11 mouse cellular contexts compared by ENCODE assay signal in the genomic region with DNA sequence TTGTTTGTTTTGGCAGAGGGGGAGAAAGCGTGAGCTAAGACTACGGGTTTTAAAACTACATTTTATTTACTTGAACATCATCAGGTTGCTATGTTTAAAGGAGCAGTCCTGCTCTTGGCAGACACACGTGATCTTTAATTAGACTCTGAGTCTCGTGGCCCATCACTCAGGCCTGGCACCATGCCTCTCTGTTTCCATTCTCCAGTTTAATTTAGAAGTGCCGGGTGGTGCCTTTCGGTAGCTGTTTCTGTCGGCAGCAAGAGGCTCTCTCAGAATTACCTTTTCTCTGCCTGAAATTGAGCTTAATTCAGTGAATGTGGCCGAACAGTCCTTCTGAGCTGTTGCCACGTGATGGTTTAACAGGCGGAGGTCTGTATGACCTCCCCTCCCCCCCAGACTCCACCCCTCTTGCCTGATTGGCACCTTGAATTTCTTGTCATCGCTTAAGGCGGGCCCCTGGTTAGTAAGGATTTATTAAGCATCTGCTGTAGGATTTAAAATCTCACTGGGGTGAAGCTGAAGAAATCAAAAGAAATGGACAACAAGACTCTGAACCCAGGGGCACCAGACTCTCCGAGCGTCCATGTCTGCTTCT. TPM values are rescaled to one million over a fixed set of nuclear protein-coding genes. Genes with fewer than 3 reads are reported as not detected.
DNase-seq lines count a peak whose midpoint lies in the region; ATAC-seq lines count a peak whose summit lies in the region.
"Had no signal": no experiment of that assay in that cellular context is flagged by ENCODE, and none has a peak within 500 bp of the region (broad histone marks: within the 10 kb centered on the region; RNA-seq: fewer than 3 reads in every experiment).

No protein-coding gene starts in this region.

- WGBS in kidney, embryonic 16.5 days: 63% methylated on average over 14 of the region's 14 CpGs

- H3K27me3 ChIP-seq in kidney, embryonic 16.5 days (ENCODE audit: insufficient read depth, low read length): no peaks in the 10 kb centered on the region

- DNase-seq in kidney, adult 8-10 months: peak; percentile 15 to 38
- DNase-seq in heart, postnatal 25 days (ENCODE audit: low spot score): peak; percentile 35
- peak; percentile 66 for DNase-seq in right cerebral cortex, adult 18-20 months
- DNase-seq in adrenal gland, postnatal 10 days: no peak
- DNase-seq in B cell, adult 2 months: no peak
- DNase-seq in embryo, embryonic 11 days: no peak
- DNase-seq: cerebellum, postnatal 36 days; lung, postnatal 14 days had no signal

- no peak overlapping the region for H3K4me2 ChIP-seq in kidney, embryonic 16.5 days (replicated peaks; ENCODE audit: low read depth, low read length)

- 0 out of 2 replicates have a peak, but pooled peaks cover 2% of the 10 kb centered on the region for H3K9me3 ChIP-seq in kidney, embryonic 16.5 days (ENCODE audit: low read length)

- intact Hi-C loops in heart, postnatal 25 days (cut with DNase I): no loop called here

- no peak overlapping the region for H3K4me3 ChIP-seq in kidney, embryonic 16.5 days (ENCODE audit: low read length)

- ATAC-seq in kidney, embryonic 16.5 days (ENCODE audit: low FRiP score, low TSS enrichment): no peak
- peak; percentile 66 for ATAC-seq in frontal cortex, adult (ENCODE audit: low TSS enrichment)
- ATAC-seq: inflammation-experienced regulatory T-cells, adult 6 months had no signal

- no peaks in the 10 kb centered on the region for H3K4me1 ChIP-seq in kidney, embryonic 16.5 days (ENCODE audit: insufficient read depth, low read length)

- H3K27ac ChIP-seq in kidney, embryonic 16.5 days (ENCODE audit: low read length): no peak overlapping the region

- no peaks in the 10 kb centered on the region for H3K36me3 ChIP-seq in kidney, embryonic 16.5 days (ENCODE audit: insufficient read depth, low read length)

- H3K9ac ChIP-seq in kidney, embryonic 16.5 days (replicated peaks; ENCODE audit: low read length): no peak overlapping the region

RNA-seq across cellular contexts. Expression of a gene that starts 51.7 kb away (rescaled TPM):
- polyA plus RNA-seq in kidney, embryonic 16.5 days (2015; fragmentation: Nextera tagmentation; extraction: Ambion mirVana): 0.25 TPM in 1 of 2 replicates, not detected in the other
- total RNA-seq in heart, postnatal 25 days (2021): under 1 TPM; 0.31 to 0.34 TPM
- 1 to 10 TPM; 1.9 to 2.8 TPM for total RNA-seq in adrenal gland, postnatal 10 days (2021)

Comparison
In these comparisons a context has a peak if more than half of its experiments do, and no peak if none do; other contexts are left out.
1. DNase-seq: peak in kidney, adult 8-10 months (2 of 2), heart, postnatal 25 days (single experiment) and right cerebral cortex, adult 18-20 months (single experiment); none in adrenal gland, postnatal 10 days (single experiment), B cell, adult 2 months (0 of 2) and embryo, embryonic 11 days (single experiment).